Mouse (Mus musculus): ENCODE measurements at regions not wholly inside any gene's neighbourhood (a gene's known extent, or its start where the extent isn't known, plus 50 kb on each side); places are given as distances from the start of the nearest gene placed in this dataset.

DNA sequence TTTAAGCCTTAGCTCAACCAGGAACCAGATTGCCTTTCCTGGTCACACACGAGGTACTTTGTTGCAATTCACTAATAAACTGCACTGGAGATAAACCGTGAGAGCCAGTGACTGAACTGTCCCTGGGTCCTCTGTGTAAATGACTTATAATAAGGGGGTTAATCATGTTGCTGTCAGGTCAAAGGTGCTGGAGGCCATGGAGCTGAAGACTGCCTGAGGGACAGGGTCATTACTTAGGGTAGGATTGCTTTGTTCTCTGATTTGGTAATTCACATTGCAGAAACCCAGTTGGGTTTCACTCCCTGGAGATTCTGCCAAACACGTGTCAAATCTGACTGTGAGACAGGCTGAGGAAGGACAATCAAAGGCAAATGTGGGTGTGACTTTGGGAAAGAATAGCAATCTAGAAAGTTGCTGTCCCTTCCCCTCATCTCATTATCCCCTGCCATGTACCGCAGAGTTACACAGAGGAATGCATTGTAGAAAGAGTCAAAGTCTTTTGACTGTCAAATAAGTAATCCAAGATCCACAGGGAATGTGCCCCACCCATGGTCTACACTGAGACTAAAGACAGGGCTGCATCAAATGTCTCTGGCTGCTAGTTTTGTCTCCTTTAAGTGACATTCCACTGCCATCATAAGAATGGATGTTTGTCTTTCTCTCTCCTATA lies 51.8 kb upstream of the Fam98a start:
- TF ChIP-seq POLR2A (IDR thresholded peaks at IDR 0.05; ENCODE audit: borderline replicate concordance, low read depth, low read length) (no peak), CTCF (IDR thresholded peaks at IDR 0.05; ENCODE audit: low read depth, low read length) (no peak)

Measured in bone marrow macrophage, adult 2 months (primary cell).